Mouse (Mus musculus): ENCODE data around the gene Mybph. TPM values are rescaled to one million over a fixed set of nuclear protein-coding genes. Genes with fewer than 3 reads are reported as not detected.
A peak's percentile ranks its signal among the peaks of the same experiment; 100 is the strongest.
"Not testable (repeated sequence)": the region's sequence is repeated elsewhere in the genome, so short reads cannot be mapped to it uniquely, and the experiment has no call there.

Gene Mybph
- polyA plus RNA-seq, 1 experiment from 2014 or later: 1.4 TPM

DNA sequence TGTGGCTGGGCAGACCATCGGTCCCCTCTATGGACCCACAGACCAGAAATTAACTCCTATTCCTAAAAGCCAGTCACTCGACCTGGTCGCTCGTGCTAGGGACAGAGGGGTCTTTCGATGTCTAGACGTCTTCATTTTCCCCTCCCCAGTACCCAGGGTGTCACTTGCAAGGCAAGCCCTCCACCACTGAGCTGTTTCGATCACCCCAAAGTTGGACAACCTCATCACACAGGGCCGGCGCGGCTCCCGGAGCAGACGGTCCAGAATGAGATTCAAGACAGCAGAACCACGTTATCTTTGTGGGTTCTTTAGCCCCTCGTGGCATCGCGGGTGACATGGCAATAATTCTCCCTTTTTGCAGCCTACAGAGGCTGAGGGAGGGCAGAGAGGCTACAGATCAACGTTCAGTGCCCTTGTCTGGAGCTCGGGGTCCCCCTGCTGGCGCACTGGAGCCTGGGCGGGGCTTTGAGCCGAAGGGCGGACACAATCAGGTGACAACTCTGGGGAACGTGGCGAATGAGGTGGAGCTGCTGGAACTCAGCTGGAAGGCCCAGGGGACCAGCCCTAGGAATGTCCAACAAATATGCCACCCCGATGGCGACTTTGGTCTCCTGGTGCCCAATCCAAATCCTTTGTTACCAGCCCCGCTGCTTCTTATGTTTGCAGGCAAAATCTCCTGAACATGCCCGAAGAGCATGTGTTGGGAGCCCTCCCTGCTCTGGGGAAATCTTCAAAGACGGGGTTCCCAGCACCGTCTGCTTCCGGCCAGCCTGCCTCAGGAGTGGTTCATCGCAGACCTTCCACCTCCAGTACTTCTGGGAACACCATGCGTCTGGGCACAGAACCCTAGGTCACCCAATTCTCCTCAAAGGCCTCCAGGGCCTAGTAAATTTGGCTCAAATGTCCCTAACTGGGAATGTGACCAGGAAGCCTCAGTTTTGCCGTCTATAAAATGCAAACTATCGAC is 51.0 kb downstream of the Mybph start:
- Histone ChIP-seq H3K36me3 (replicated peaks) (no peaks in the 10 kb centered on the region), H3K27me3 (replicated peaks; ENCODE audit: low read depth, poor library complexity, severe bottlenecking) (peaks cover 51% of the 10 kb centered on the region), H3K27ac (replicated peaks) (no peak overlapping the region; the same call in 1 of the 2 replicates)

DNA sequence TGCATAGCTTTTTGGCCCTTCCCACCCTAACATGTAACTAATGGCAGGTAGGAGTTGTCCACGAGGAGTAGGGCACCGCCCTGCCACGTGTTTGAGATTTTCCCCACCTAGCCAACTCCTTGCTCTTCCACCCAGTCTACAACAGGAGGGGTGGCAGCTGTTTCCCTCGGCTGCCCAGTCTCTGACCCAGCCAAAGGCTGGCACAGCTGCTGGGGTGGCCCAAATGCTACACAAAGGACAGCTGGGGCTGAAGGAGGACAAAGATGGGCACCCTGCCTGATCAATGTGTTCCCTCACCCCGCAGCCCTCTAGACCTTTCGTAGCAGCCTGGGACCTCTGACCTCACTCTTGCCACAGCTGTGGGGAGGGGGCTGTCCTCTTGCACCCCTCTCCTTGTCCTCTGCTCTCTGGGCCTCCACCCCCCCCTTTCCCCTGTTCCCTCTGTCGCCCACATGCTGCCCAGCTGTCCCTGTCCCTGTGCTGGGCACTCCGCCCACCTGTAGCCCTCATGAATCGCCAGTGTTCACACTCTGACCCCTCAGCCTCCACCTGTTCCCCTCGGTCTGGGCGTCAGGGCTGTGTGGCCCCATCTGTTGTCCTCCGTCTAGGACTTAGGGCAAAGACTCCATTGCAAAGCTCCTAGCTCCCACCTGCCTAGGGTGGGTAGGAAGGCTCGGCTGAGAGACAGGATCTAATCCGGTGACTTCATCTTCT is 51.9 kb downstream of the Mybph start:
- no peak for DNase-seq (ENCODE audit: low spot score)
- Histone ChIP-seq H3K4me3 (no peak overlapping the region), H3K27ac (replicated peaks) (peak overlapping the region; percentile 5; the same call in 1 of the 2 replicates), H3K9me3 (no peaks in the 10 kb centered on the region), H3K36me3 (replicated peaks) (no peaks in the 10 kb centered on the region), H3K27me3 (replicated peaks; ENCODE audit: low read depth, poor library complexity, severe bottlenecking) (peaks cover 43% of the 10 kb centered on the region), H3K4me1 (peaks cover 10% of the 10 kb centered on the region)
- 77% methylated on average over 14 of the region's 14 CpGs for WGBS

More for the DNA sequence above, 51.0 kb downstream of the Mybph start:
- H3K4me3 ChIP-seq: peak overlapping the region; percentile 14; the same call in 1 of the 2 replicates
- 24% methylated on average over 35 of the region's 35 CpGs for WGBS
- peaks cover 12% of the 10 kb centered on the region for H3K4me1 ChIP-seq
- peak; percentile 90 for DNase-seq (ENCODE audit: low spot score)
- no peaks in the 10 kb centered on the region for H3K9me3 ChIP-seq

DNA sequence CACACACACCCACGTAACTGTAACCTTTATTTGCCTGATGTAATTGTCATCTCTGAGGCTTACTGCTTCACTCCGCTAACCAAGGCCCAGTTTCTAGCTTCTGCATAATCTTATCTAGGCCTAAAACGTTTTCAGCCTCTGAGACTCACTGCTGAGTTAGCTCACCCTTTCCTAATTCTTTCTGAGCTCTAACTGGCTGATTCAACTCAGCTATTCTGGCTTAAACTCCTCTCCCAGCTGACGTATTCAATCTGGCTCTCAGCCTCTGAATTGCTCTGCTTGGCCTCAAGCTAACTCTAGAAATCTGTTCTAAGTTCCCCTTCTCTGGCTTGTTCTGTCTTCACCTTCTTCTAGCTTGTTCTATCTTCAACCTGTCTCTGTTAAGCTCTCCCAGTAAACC is 53.3 kb downstream of the Mybph start:
- no peaks in the 10 kb centered on the region for H3K9me3 ChIP-seq
- peaks cover 30% of the 10 kb centered on the region for H3K27me3 ChIP-seq (replicated peaks; ENCODE audit: low read depth, poor library complexity, severe bottlenecking)
- no peak for DNase-seq (ENCODE audit: low spot score)
- no peaks in the 10 kb centered on the region for H3K36me3 ChIP-seq (replicated peaks)
- WGBS: 63% methylated on average over 4 of the region's 4 CpGs
- H3K4me1 ChIP-seq: peaks cover 10% of the 10 kb centered on the region
- no peak overlapping the region for H3K27ac ChIP-seq (replicated peaks)
- H3K4me3 ChIP-seq: no peak overlapping the region

DNA sequence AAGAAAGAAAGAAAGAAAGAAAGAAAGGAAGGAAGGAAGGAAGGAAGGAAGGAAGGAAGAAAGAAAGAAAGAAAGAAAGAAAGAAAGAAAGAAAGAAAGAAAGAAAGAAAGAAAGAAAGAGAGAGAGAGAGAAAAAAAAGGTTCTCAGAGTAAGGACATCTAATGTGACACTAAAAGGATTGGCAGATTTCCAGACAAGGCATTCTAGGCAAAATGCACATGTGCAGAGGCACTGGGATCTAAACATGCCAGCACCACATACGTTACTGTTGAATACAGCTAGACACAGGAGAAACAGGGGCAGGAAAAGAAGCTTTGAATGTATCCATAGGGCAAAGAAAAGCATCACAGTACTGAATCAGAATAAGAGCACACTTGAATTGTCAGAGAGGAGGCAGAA is 56.4 kb downstream of the Mybph start:
- H3K27me3 ChIP-seq (replicated peaks; ENCODE audit: low read depth, poor library complexity, severe bottlenecking); H3K9me3 ChIP-seq; H3K27ac ChIP-seq (replicated peaks); H3K4me3 ChIP-seq; H3K36me3 ChIP-seq (replicated peaks); DNase-seq (ENCODE audit: low spot score); H3K4me1 ChIP-seq: not testable (repeated sequence)
- WGBS: 84% methylated on average over 1 of the region's 1 CpGs

Other genes with a start within 250 kb of the Mybph start
- 2.0 and 2.2 TPM in 2 replicates for gene Fmod, start 156.2 kb upstream of the Mybph start, polyA plus RNA-seq (2016; fragmentation: Nextera tagmentation; extraction: Ambion mirVana)
- 32.5 and 40.4 TPM in 2 replicates for gene Btg2, start 114.3 kb upstream of the Mybph start, polyA plus RNA-seq (2016; fragmentation: Nextera tagmentation; extraction: Ambion mirVana)
- gene Chit1, start 82.2 kb upstream of the Mybph start, polyA plus RNA-seq (2016; fragmentation: Nextera tagmentation; extraction: Ambion mirVana): 0.09 TPM in 1 of 2 replicates, not detected in the other
- gene Chil1, start 11.3 kb upstream of the Mybph start, polyA plus RNA-seq (2016; fragmentation: Nextera tagmentation; extraction: Ambion mirVana): 0.96 and 0.99 TPM in 2 replicates
- gene Adora1, start 42.0 kb downstream of the Mybph start, polyA plus RNA-seq (2016; fragmentation: Nextera tagmentation; extraction: Ambion mirVana): 0.28 and 0.65 TPM in 2 replicates
- 0.62 and 3.1 TPM in 2 replicates for gene Myog, start 96.5 kb downstream of the Mybph start, polyA plus RNA-seq (2016; fragmentation: Nextera tagmentation; extraction: Ambion mirVana)
- gene Ppfia4, start 139.5 kb downstream of the Mybph start, polyA plus RNA-seq (2016; fragmentation: Nextera tagmentation; extraction: Ambion mirVana): 2.4 and 2.5 TPM in 2 replicates
- 119 and 126 TPM in 2 replicates for gene Tmem183a, start 168.5 kb downstream of the Mybph start, polyA plus RNA-seq (2016; fragmentation: Nextera tagmentation; extraction: Ambion mirVana)
- gene 4933406M09Rik, start 192.5 kb downstream of the Mybph start, polyA plus RNA-seq (2016; fragmentation: Nextera tagmentation; extraction: Ambion mirVana): not detected in 2 replicates
- 37.0 and 37.3 TPM in 2 replicates for gene Cyb5r1, start 212.1 kb downstream of the Mybph start, polyA plus RNA-seq (2016; fragmentation: Nextera tagmentation; extraction: Ambion mirVana)
- 75.8 and 76.2 TPM in 2 replicates for gene Adipor1, start 221.9 kb downstream of the Mybph start, polyA plus RNA-seq (2016; fragmentation: Nextera tagmentation; extraction: Ambion mirVana)